Mouse (Mus musculus) myocyte (in vitro differentiated cells): ENCODE results near the gene Lipo3. TPM values are rescaled to one million over a fixed set of nuclear protein-coding genes. Genes with fewer than 3 reads are reported as not detected.

Experiments used
- H3K27me3 ChIP-seq: one replicate; pipeline ENCODE4 v1.6.1; 2011; ENCODE audit not compliant: control insufficient read depth, insufficient read depth, insufficient read length
- H3K36me3 ChIP-seq: one replicate; pipeline ENCODE4 v1.6.1; 2011; ENCODE audit not compliant: control insufficient read depth, insufficient read depth
- H3K4me2 ChIP-seq: one replicate; pipeline ENCODE4 v1.6.1; 2011; ENCODE audit warnings: low read depth, control low read depth
- H3K4me3 ChIP-seq: one replicate; pipeline ENCODE4 v1.5.1; 2011; ENCODE audit warnings: mild to moderate bottlenecking, control low read depth, moderate library complexity
- H3K79me2 ChIP-seq: one replicate; pipeline ENCODE4 v1.6.1; 2011; ENCODE audit not compliant: control insufficient read depth, insufficient read depth
- H3ac ChIP-seq: one replicate; pipeline ENCODE4 v1.6.1; 2011; ENCODE audit not compliant: control insufficient read depth, insufficient read length
- CEBPB ChIP-seq: IDR thresholded peaks from 2 replicates; pipeline ENCODE4 v1.6.1; 2011; ENCODE audit warnings: mild to moderate bottlenecking, moderate library complexity; ENCODE audit not compliant: poor library complexity, insufficient read depth, severe bottlenecking
- E2F4 ChIP-seq: IDR thresholded peaks from one replicate; pipeline ENCODE4 v1.6.1; 2011; ENCODE audit warnings: mild to moderate bottlenecking, control low read depth, moderate library complexity; ENCODE audit not compliant: insufficient read depth
- MAX ChIP-seq: IDR thresholded peaks from one replicate; pipeline ENCODE4 v1.6.1; 2011; ENCODE audit warnings: low read depth, mild to moderate bottlenecking, control low read depth
- MYOD1 ChIP-seq, 3 experiments: IDR thresholded peaks; one replicate each; pipeline ENCODE4 v1.6.1; 2011; ENCODE audit warnings: control low read depth in 2 of 3, low read depth in 2 of 3, mild to moderate bottlenecking in 2 of 3, moderate library complexity in 1 of 3; ENCODE audit not compliant: insufficient read length in 2 of 3, control insufficient read depth in 1 of 3
- MYOG ChIP-seq, 3 experiments: IDR thresholded peaks; one replicate each; pipeline ENCODE4 v1.6.1; 2011; ENCODE audit warnings: control low read depth in 2 of 3, low read depth in 2 of 3, mild to moderate bottlenecking in 2 of 3; ENCODE audit not compliant: insufficient read length in 2 of 3, control insufficient read depth in 1 of 3, insufficient read depth in 1 of 3
- POLR2A ChIP-seq: IDR thresholded peaks from one replicate; pipeline ENCODE4 v1.6.1; 2011; ENCODE audit warnings: low read depth, mild to moderate bottlenecking, control low read depth, moderate library complexity; ENCODE audit not compliant: insufficient read length
- POLR2AphosphoS2 ChIP-seq: IDR thresholded peaks from one replicate; pipeline ENCODE4 v1.6.1; 2011; ENCODE audit warnings: low read depth, control low read depth; ENCODE audit not compliant: insufficient read length
- REST ChIP-seq: IDR thresholded peaks from one replicate; pipeline ENCODE4 v1.6.1; 2011; ENCODE audit warnings: mild to moderate bottlenecking, control low read depth, moderate library complexity; ENCODE audit not compliant: insufficient read depth, insufficient read length
- SRF ChIP-seq: IDR thresholded peaks from one replicate; pipeline ENCODE4 v1.6.1; 2011; ENCODE audit warnings: low read depth; ENCODE audit not compliant: control insufficient read depth, insufficient read length
- TCF12 ChIP-seq: IDR thresholded peaks from one replicate; pipeline ENCODE4 v1.6.1; 2011; ENCODE audit warnings: mild to moderate bottlenecking, control low read depth; ENCODE audit not compliant: poor library complexity, insufficient read depth, severe bottlenecking
- TCF3 ChIP-seq: IDR thresholded peaks from one replicate; pipeline ENCODE4 v1.6.1; 2011; ENCODE audit warnings: low read depth, control low read depth; ENCODE audit not compliant: insufficient read length
- USF1 ChIP-seq: IDR thresholded peaks from one replicate; pipeline ENCODE4 v1.6.1; 2011; ENCODE audit warnings: low read depth, mild to moderate bottlenecking, control low read depth, moderate library complexity
- polyA plus RNA-seq: library from polyadenylated mRNA; unstranded; fragments of >200 nt; fragmentation: generic; extraction: Trizol; gene quantifications from one replicate; pipeline ENCODE4 v1.2.1, GENCODE M21; 2012; ENCODE audit warnings: missing spikeins

The Lipo3 gene
- polyA plus RNA-seq, 1 experiment, result not detected

DNA sequence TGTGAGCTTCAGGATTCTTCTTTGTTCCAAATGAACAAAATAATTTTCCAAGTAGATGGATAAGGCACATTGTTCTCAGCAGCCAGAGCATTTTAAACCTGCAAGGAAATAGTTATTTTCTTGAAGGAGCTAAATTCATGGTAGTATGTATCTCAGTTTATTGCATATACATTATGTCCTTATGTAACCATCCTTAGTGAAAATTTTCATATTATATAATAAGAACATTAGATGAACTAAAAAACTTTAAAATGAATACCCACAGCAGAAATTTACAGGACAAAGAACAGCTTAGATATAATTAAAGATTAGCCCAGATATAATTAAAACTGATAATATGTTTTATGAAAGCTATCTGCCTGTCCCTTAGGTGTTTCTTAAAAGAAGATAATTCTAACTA, 244.1 kb downstream of the Lipo3 start, which contains the start of gene Lipo4:
TSS of gene Lipo4 (minus strand) at position 101 of the 400 bp plus-strand sequence.
- Histone ChIP-seq H3K27me3 (no peaks in the 10 kb centered on the region), H3ac (no peak within 1 kb of the TSS), H3K79me2 (no peaks in the 10 kb centered on the region), H3K4me2 (no peak within 1 kb of the TSS), H3K36me3 (no peaks in the 10 kb centered on the region), H3K4me3 (no peak within 1 kb of the TSS)
- TF ChIP-seq POLR2A (no peak), MAX (no peak), MYOD1 (IDR thresholded peaks at IDR 0.05; ENCODE audit: control insufficient read depth in 1 of 3, insufficient read length in 2 of 3, low read depth in 2 of 3) (no peak), USF1 (no peak), MYOG (IDR thresholded peaks at IDR 0.05; ENCODE audit: control insufficient read depth in 1 of 3, insufficient read depth in 1 of 3, insufficient read length in 2 of 3, low read depth in 2 of 3) (no peak), E2F4 (no peak), TCF12 (no peak), POLR2AphosphoS2 (no peak), REST (no peak), TCF3 (no peak), CEBPB (no peak), SRF (no peak)

Other genes with a start within 250 kb of the Lipo3 start
- gene Lipo4, start 244.2 kb downstream of the Lipo3 start, polyA plus RNA-seq, result not detected
- gene Gm8978, start 136.7 kb downstream of the Lipo3 start, polyA plus RNA-seq, result not detected
- gene Lipo2, start 10.6 kb downstream of the Lipo3 start, polyA plus RNA-seq, result not detected
- gene Lipo1, start 25.5 kb upstream of the Lipo3 start, polyA plus RNA-seq, result not detected
- gene Lipf, start 199.2 kb upstream of the Lipo3 start, polyA plus RNA-seq, result not detected
- not detected for gene Lipk, start 246.3 kb upstream of the Lipo3 start, polyA plus RNA-seq